Mouse (Mus musculus): ENCODE results near the gene Ptgis.

The Ptgis gene

DNA sequence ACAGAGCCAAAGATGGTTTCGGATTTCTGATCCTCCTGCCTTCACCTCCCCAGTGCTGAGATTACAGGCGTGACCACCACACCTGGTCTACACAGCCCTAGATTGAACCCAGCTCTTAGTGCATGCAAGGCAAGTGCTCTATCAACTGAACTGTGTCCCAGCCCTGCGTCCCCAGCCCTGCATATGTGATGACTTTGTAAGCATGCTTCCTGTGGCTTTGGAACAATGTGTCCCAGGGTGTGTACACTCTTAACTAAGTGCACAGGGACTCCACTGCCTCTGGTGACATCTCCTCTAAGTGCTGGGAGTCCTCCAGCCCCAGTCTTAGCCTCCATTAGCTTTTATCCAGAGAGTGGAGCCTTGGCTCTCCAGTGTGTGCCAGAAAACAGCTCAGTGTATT lies 47.0 kb downstream of the Ptgis start:
- in situ Hi-C loops (cut with MboI, MseI), result no loop called here

DNA sequence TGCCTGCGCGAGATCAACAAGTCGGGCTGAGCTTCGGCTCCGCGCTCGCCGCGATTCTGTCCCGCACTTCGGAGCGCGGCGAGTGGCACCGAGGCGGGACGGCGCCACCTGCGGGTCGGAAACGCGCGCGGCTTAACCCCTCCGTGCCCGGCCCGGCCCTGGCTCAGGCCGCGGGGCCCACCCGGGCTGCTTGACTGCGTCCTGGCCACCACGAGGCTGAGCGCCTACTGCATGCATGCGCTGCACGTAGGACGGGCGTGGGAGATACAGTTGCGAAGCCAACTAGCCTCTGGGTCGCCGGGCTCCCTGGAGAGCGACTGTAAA lies 50.4 kb downstream of the Ptgis start, which contains the start of gene Kcnb1:
Gene Kcnb1, minus strand, starts transcription at position 80 of the 324 bp plus-strand sequence.
- in situ Hi-C loops (cut with MboI, MseI), result no loop called here

DNA sequence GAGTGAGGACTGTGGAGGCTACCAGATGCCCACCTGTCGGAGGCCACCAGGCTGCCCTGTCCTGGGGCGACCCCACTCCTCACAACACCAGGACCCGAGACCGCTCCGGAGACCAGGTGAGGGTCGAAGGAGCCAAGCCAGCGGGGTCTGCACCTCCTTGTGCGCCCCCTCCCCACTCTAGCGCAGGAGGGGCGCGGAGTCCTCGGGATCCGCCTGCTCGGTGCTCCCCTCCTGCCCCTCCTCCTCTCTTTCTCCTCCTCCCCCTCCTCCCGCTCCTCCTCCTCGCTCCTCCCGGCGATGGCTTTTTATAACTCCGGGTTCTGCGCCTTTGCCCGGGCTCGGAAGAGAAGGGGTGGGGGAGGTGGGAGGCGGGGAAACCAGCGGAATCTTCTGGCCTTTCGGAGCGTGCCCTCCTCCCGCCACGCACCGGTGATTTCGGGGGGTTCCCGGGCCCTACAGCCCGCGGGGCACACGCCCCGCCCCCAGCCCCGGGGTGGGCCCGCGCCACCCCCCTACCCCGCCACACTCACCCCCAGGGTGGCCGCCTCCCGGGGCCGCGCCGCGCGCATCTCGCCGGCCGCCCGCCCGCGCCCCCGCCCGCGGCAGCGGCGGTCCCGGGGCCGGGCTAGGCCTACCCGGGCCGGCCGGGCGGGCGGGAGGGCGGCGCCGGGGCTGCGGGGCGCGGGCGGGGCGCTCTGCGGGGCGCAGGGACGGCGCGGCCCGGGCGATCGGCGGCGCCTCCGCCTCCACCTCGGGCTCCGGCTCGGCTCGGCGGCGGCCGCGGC lies 50.9 kb downstream of the Ptgis start:
- in situ Hi-C loops (cut with MboI, MseI), result no loop called here

- in situ Hi-C loops (cut with MboI, MseI), result no loop called here
Observed at GRCm38 (mm10) chr2:167188315-167189207, 51.8 kb downstream of the Ptgis start.

DNA sequence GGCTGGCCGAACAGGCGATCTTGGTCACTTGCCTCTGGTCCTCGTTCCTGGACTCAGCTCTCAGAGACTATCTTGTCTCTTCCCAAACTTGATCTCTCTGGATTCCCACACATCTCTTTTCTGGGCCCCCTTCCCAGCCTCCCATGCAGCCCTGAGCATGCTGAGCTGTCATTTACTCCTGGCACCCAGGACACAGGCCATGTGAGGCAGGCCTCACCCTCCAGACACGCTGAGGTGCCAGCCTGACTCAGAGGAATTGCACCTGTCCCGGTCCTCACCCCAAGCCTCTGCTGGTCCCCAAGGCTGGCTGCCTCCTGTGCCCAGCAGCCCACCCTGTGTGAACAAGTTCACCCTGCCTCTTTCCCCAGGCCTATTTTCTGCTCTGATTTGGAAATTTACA lies 53.3 kb downstream of the Ptgis start:
- in situ Hi-C loops (cut with MboI, MseI), result no loop called here

DNA sequence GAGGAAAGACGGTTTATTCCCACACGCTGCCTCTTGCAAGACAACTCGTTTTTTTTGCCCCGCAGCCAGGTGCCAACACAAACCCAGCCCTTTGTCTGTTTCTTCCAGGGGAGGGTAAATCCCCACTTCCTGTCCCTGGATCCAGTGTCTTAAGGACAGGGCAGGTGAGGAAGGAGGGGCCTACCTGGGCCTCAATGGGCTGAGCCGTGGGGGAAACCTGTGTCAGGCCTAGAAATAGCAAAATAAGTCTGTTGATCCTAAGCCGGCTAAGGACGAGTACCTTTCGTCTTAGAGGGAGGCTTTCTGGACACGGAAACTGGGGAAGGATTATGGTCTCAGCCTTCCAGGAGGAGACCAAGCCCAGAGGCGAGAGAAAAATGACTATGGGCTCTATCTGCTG lies 53.9 kb downstream of the Ptgis start:
- in situ Hi-C loops (cut with MboI, MseI), result no loop called here

DNA sequence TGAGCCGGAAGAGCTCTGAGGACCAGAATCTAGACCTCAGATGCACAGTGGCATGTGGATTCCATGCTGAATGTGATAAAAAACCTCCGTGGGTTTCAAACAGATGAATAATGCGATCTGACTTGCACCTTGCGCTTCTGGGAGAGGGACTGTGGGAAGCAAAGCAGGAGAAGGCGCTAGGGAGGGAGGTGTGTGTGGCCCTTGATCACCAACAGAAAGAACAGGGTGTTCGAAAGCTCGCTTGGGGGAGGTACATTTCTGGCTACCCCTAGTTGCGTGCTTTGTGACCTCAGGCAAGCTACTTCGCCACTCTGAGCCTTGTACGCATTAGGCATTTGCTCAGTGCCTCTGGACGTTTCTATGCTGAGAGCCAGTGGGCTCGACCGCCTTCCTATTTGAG lies 54.4 kb downstream of the Ptgis start:
- in situ Hi-C loops (cut with MboI, MseI), result no loop called here

- in situ Hi-C loops (cut with MboI, MseI), result no loop called here
Observed at GRCm38 (mm10) chr2:167185432-167185831, 55.0 kb downstream of the Ptgis start.

DNA sequence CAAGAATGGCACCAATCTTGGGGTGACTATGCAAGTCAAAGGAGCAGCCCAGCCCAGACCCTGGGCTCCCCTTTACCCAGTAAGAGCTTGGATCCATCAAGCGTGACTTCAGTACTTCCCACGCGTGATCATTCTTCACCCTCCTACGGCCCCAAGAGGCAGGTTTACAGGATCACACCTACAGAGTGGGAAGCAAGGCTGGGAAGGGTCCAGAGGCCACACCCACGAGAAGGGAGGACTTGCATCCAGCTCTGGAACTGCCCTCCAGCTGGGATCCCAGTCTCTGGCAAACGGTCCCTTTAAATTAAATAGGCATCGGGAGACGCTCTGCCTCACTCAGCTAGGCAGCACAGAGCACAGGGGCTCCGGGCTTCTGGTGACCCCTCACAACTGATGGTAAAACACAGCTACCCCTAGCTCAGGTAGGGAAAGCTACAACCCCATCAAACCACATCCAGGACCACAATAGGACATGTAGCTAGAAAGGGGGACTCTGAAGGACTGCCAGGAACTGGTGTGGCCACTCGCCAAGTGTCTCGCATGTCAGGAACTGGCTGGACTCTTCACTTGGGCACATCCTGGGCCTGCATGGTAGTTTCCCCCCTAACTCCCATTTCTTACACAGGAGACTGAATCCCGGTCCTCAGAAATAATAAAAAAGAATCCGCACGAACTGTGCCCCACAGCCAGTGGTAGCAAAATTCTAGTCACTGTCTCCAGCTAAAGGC lies 58.6 kb downstream of the Ptgis start:
- in situ Hi-C loops (cut with MboI, MseI), result no loop called here

GRCm38 (mm10) chr2:167181096-167181495 lies 59.3 kb downstream of the Ptgis start:
- in situ Hi-C loops (cut with MboI, MseI), result no loop called here

DNA sequence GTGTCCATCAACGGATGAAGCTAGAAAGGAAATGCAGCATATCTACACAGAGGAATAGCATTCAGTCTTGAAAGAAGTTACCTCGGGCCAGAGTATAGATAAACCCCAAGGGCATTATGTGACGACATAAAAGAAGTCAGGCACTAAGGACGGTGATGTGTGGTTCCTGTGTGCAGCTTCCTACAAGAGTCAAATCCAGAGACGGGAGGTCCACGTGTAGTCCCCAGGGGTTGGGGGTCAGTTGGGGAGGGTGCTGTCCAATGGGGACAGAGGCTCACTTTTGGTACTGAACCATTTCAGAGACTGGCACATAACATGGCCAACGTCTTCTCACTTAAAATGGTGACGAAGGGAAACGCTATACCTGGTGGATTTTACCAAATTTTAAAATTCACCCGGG lies 61.1 kb downstream of the Ptgis start:
- in situ Hi-C loops (cut with MboI, MseI), result no loop called here

DNA sequence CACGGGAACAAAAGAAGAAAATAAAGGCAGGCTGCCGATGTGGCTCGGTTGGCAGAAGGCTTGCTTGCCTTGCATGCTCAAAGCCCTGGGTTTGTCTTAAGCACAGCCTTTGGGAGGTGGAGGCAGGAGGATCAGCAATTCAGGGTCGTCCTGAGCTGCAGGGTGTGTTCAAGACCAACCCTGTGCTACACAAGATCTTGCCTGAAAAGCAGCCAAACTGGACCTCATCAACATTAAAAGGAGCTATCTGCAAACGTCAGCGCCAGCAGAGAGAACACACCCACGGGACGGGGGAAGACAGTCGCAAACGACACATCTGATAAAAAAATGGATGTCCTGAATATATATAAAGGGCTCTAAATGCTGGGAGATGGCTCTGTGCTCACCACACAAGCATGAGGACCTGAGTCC lies 63.2 kb downstream of the Ptgis start:
- in situ Hi-C loops (cut with MboI, MseI), result no loop called here

GRCm38 (mm10) chr2:167175284-167175683 lies 65.1 kb downstream of the Ptgis start:
- in situ Hi-C loops (cut with MboI, MseI), result no loop called here

GRCm38 (mm10) chr2:167173051-167173875 lies 67.1 kb downstream of the Ptgis start:
- in situ Hi-C loops (cut with MboI, MseI), result no loop called here

GRCm38 (mm10) chr2:167167515-167168212 lies 72.7 kb downstream of the Ptgis start:
- in situ Hi-C loops (cut with MboI, MseI), result no loop called here

DNA sequence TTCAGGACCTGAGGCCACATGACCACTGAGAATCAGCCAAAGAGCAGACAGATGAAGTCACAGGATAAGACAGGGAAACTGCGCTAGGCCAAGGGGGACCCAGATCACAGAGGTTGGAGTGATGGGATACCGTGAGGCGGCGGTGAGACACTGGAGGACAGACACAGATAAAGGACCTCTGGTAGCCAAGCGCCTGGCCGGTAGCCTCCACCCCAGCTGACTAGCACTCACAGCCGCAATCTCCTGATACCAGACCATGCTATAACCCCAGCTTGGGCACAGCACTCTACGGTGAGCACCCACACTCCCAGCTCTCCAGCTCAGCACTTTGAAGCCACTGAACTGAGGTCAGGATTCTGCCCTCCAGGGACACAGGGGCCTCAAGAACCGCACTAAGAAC lies 76.8 kb downstream of the Ptgis start:
- in situ Hi-C loops (cut with MboI, MseI), result no loop called here

GRCm38 (mm10) chr2:167163134-167163533 lies 77.3 kb downstream of the Ptgis start:
- in situ Hi-C loops (cut with MboI, MseI), result no loop called here

DNA sequence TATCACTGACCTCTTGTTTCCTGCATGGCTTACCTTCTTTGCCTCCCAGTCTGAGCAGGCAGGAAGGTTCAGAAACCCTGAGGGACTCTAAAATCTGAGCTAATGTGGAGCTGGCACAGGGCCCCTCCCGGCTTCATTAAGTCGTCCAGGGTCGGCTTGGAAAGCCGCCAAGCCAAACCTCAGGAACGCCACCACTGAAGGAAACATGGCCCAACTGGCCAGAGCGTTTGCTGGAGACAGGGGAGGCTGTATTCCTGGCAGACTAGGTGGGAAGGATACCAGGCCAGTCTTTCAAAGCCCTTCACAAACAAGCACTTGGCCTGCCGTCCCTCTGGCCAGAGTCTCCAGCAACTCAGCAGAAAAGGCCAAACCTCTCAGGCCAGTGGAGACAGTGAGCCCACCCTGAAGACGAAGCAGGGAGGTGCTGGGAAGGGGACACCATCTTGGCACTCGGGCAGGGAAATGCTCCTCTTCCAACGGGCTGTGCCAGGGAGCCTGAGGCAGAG lies 77.8 kb downstream of the Ptgis start:
- in situ Hi-C loops (cut with MboI, MseI), result no loop called here

DNA sequence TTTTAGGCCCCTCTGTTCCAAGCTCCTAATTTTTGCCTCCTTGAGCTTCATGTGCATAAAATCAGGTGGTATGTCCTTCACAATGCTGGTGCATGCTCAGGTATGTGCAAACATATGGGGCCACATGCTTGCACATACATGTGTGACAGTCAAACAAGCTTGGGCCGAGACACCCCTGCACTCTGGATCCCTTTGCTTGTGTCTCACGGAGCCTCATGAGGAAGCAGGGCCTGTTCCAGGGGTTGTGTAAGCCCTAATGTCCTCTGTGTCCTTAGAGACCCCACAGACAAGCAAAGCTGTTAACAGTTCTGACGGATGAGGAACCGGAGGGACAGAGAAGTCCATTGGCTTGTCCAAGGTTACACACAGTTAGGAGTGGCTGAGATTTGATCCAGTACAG lies 80.7 kb downstream of the Ptgis start:
- in situ Hi-C loops (cut with MboI, MseI), result no loop called here

- in situ Hi-C loops (cut with MboI, MseI), result no loop called here
Observed at GRCm38 (mm10) chr2:167158780-167159179, 81.6 kb downstream of the Ptgis start.
